ENCODE assay signal across 7 mouse cellular contexts in genomic region chr9:108824755-108825413, GRCm38 (mm10). TPM values are rescaled to one million over a fixed set of nuclear protein-coding genes. Genes with fewer than 3 reads are reported as not detected.
DNase-seq lines count a peak whose midpoint lies in the region.

No protein-coding gene starts in this region.

- intact Hi-C loops in left cerebral cortex, postnatal 14 days (cut with DNase I): no loop called here

- under 1% methylated on average over 31 of the region's 31 CpGs for WGBS in hindbrain, embryonic 10.5 days

- peaks cover 46% of the 10 kb centered on the region for H3K4me1 ChIP-seq in hindbrain, embryonic 10.5 days (replicated peaks)

- peaks cover 71% of the 10 kb centered on the region for H3K27me3 ChIP-seq in hindbrain, embryonic 10.5 days (ENCODE audit: insufficient read depth, poor library complexity, severe bottlenecking)

- peak; percentile 41 for DNase-seq in adrenal gland, postnatal 25 days
- DNase-seq in cerebellum, postnatal 36 days: peak; percentile 98 to 100
- peak; percentile 84 for DNase-seq in hindbrain, embryonic 10.5 days (ENCODE audit: low spot score)
- peak; percentile 91 to 97 for DNase-seq in left cerebral cortex, postnatal 14 days (ENCODE audit: low spot score in 2 of 2)
- DNase-seq in right cerebral cortex, postnatal 14 days: peak; percentile 84
- no peak for DNase-seq in kidney, postnatal 10 days
- DNase-seq in adipocyte (ENCODE audit: low spot score): no peak

- peak overlapping the region; percentile 88 for H3K27ac ChIP-seq in hindbrain, embryonic 10.5 days

- H3K36me3 ChIP-seq in hindbrain, embryonic 10.5 days: peaks cover 24% of the 10 kb centered on the region

- H3K9me3 ChIP-seq in hindbrain, embryonic 10.5 days: no peaks in the 10 kb centered on the region

- H3K4me3 ChIP-seq in hindbrain, embryonic 10.5 days: peak overlapping the region; percentile 75

RNA-seq across cellular contexts. Expression of gene Celsr3, which starts 1.2 kb away (rescaled TPM):
- 4.2 and 5.5 TPM in 2 replicates for total RNA-seq in adrenal gland, postnatal 25 days (2021)
- 4.5 and 7.2 TPM in 2 replicates for polyA plus RNA-seq in hindbrain, embryonic 10.5 days (2016; fragmentation: Nextera tagmentation; extraction: Ambion mirVana)
- 10 to 100 TPM; 50.7 to 55.3 TPM for total RNA-seq in left cerebral cortex, postnatal 14 days (2021)

RNA-seq across cellular contexts. Expression of gene Nckipsd, which starts 16.7 kb away (rescaled TPM):
- total RNA-seq in adrenal gland, postnatal 25 days (2021): 7.3 and 10.6 TPM in 2 replicates
- polyA plus RNA-seq in hindbrain, embryonic 10.5 days (2016; fragmentation: Nextera tagmentation; extraction: Ambion mirVana): 14.9 and 16.2 TPM in 2 replicates
- 10 to 100 TPM; 39.1 to 44.7 TPM for total RNA-seq in left cerebral cortex, postnatal 14 days (2021)

RNA-seq across cellular contexts. Expression of gene Slc26a6, which starts 28.2 kb away (rescaled TPM):
- total RNA-seq in adrenal gland, postnatal 25 days (2021): 10.3 and 16.4 TPM in 2 replicates
- polyA plus RNA-seq in hindbrain, embryonic 10.5 days (2016; fragmentation: Nextera tagmentation; extraction: Ambion mirVana): 11.2 and 12.6 TPM in 2 replicates
- total RNA-seq in left cerebral cortex, postnatal 14 days (2021): 10 to 100 TPM; 30.4 to 33.2 TPM

RNA-seq across cellular contexts. Expression of gene Ip6k2, which starts 41.3 kb away (rescaled TPM):
- 79.3 and 92.7 TPM in 2 replicates for total RNA-seq in adrenal gland, postnatal 25 days (2021)
- polyA plus RNA-seq in hindbrain, embryonic 10.5 days (2016; fragmentation: Nextera tagmentation; extraction: Ambion mirVana): 87.2 and 117 TPM in 2 replicates
- 100 to 1,000 TPM; 149 to 153 TPM for total RNA-seq in left cerebral cortex, postnatal 14 days (2021)

Comparison
In these comparisons a context has a peak if more than half of its experiments do, and no peak if none do; other contexts are left out.
1. DNase-seq: peak in adrenal gland, postnatal 25 days (single experiment), cerebellum, postnatal 36 days (2 of 2), hindbrain, embryonic 10.5 days (single experiment), left cerebral cortex, postnatal 14 days (2 of 2) and right cerebral cortex, postnatal 14 days (single experiment); none in kidney, postnatal 10 days (single experiment) and adipocyte (single experiment).